Mouse (Mus musculus) kidney, adult 2 months (tissue): ENCODE measurements around the gene Det1. TPM values are rescaled to one million over a fixed set of nuclear protein-coding genes. Genes with fewer than 3 reads are reported as not detected.

ENCODE experiments used
- DNase-seq: peaks from one replicate; pipeline ENCODE4 v3.0.0; 2021
- H3K27ac ChIP-seq: fragments of 200-500 bp; 2 replicates; pipeline ENCODE4 v1.5.1; 2012; ENCODE audit warnings: low read depth, low read length, control low read depth, inconsistent platforms; ENCODE audit not compliant: insufficient read depth
- H3K27me3 ChIP-seq: fragments of 200-500 bp; replicated peaks from 2 replicates; pipeline ENCODE4 v1.6.1; 2012; ENCODE audit warnings: mild to moderate bottlenecking, moderate library complexity, low read length, inconsistent platforms; ENCODE audit not compliant: control insufficient read depth, insufficient read depth
- H3K36me3 ChIP-seq: fragments of 200-500 bp; 2 replicates; pipeline ENCODE4 v1.6.1; 2012; ENCODE audit warnings: mild to moderate bottlenecking, moderate library complexity, low read length, inconsistent platforms; ENCODE audit not compliant: control insufficient read depth, insufficient read depth
- H3K4me1 ChIP-seq: fragments of 200-500 bp; 2 replicates; pipeline ENCODE4 v1.6.1; 2011; ENCODE audit warnings: low read length; ENCODE audit not compliant: control insufficient read depth, insufficient read depth
- H3K4me3 ChIP-seq: fragments of 200-500 bp; 2 replicates; pipeline ENCODE4 v1.5.1; 2011; ENCODE audit warnings: mild to moderate bottlenecking, low read depth, low read length, control low read depth; ENCODE audit not compliant: insufficient read depth
- CTCF ChIP-seq: fragments of 200-500 bp; conservative IDR thresholded peaks from 2 replicates; pipeline ENCODE4 v1.5.1; 2011; ENCODE audit warnings: low read depth, mild to moderate bottlenecking, control low read depth, low read length, moderate library complexity, mixed read lengths; ENCODE audit not compliant: insufficient read depth, insufficient read length
- POLR2A ChIP-seq: fragments of 200-500 bp; IDR thresholded peaks from one replicate; pipeline ENCODE4 v1.6.1; 2011; ENCODE audit warnings: low read depth, low read length, control low read depth
- WGBS: fragments of 180-500 bp; shearing (Covaris S2); methylation state at CpG from one replicate; pipeline ENCODE4 v1.1.7; 2018; 5-methylcytosine and 5-hydroxymethylcytosine counted together
- polyA plus RNA-seq: library from polyadenylated mRNA; depleted of rRNA; stranded (reverse); fragments of >200 nt; gene quantifications from 2 replicates; pipeline ENCODE4 v1.2.3, GENCODE M21; 2012

The Det1 gene
- polyA plus RNA-seq, 1 experiment, result 10.6 TPM

DNA sequence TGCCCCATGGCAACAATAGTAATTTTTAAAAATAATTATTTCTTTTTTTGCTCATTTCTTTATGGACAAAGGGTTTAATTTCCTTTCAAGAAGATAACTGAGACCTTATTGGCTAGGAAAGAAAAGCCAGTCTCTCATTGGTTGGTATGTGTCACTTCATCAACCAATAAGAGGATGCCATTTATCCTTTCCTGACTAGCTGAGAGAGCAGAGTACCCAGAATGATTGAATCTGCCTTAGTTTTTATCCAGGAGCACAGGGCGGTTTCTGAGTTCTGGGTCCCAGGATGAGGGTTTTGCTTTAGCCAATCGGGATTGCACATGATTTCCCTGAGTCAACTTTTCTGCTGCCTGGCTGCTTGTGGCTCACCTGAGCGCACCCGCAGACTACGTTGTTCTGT, 38.3 kb upstream of the Det1 start:
- H3K4me3 ChIP-seq, result no peak overlapping the region
- WGBS, result 60% methylated on average over 5 of the region's 5 CpGs
- no peaks in the 10 kb centered on the region for H3K4me1 ChIP-seq
- no peak for DNase-seq
- H3K27me3 ChIP-seq, result peaks cover 6% of the 10 kb centered on the region
- H3K27ac ChIP-seq, result no peak overlapping the region
- H3K36me3 ChIP-seq, result no peaks in the 10 kb centered on the region
- TF ChIP-seq CTCF, result no peak
- no peak for TF ChIP-seq POLR2A

DNA sequence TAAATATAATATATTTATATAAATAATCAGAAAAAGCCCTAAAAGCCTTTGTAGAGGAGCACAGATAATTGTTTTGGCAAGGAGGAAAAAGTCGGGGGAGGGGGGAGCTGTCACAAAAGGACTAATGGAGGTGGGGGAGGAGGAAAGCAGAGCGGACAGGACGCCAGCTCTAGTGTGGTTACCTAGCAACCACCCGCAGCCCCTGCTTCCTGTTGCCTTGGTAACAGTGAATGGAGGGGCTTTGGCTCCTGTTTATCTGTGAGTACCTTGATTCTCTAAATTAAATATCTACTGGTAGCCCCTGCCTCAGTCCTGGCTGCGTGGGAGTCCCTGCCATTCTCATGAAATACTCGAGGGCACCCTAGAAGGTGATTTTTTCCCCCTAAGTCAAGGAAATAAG, 37.1 kb upstream of the Det1 start:
- DNase-seq, result no peak
- H3K36me3 ChIP-seq, result no peaks in the 10 kb centered on the region
- H3K27me3 ChIP-seq, result peaks cover 6% of the 10 kb centered on the region
- no peak overlapping the region for H3K27ac ChIP-seq
- 9% methylated on average over 6 of the region's 6 CpGs for WGBS
- no peak overlapping the region for H3K4me3 ChIP-seq
- TF ChIP-seq POLR2A (no peak), CTCF (no peak)
- no peaks in the 10 kb centered on the region for H3K4me1 ChIP-seq

DNA sequence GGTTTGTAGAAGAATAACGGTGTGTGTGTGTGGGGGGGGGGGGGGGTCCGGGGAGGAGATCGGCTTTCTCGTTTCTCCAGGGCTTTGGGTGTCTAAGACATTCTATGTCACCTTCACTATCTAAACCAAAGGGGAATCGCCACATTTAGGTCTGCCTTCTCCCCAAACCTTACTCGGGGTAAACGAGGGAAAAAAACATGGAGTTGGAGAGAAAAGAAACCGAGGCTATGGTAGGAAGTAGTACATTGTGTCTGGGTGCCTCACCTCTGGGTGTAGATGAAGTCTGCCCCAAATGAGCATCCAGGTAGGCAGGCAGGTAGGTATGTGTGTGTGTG, 36.6 kb upstream of the Det1 start:
- WGBS, result 10% methylated on average over 8 of the region's 8 CpGs
- H3K4me1 ChIP-seq, result no peaks in the 10 kb centered on the region
- H3K4me3 ChIP-seq, result no peak overlapping the region
- no peak overlapping the region for H3K27ac ChIP-seq
- H3K36me3 ChIP-seq, result no peaks in the 10 kb centered on the region
- peaks cover 6% of the 10 kb centered on the region for H3K27me3 ChIP-seq
- TF ChIP-seq POLR2A (no peak), CTCF (no peak)
- no peak for DNase-seq

DNA sequence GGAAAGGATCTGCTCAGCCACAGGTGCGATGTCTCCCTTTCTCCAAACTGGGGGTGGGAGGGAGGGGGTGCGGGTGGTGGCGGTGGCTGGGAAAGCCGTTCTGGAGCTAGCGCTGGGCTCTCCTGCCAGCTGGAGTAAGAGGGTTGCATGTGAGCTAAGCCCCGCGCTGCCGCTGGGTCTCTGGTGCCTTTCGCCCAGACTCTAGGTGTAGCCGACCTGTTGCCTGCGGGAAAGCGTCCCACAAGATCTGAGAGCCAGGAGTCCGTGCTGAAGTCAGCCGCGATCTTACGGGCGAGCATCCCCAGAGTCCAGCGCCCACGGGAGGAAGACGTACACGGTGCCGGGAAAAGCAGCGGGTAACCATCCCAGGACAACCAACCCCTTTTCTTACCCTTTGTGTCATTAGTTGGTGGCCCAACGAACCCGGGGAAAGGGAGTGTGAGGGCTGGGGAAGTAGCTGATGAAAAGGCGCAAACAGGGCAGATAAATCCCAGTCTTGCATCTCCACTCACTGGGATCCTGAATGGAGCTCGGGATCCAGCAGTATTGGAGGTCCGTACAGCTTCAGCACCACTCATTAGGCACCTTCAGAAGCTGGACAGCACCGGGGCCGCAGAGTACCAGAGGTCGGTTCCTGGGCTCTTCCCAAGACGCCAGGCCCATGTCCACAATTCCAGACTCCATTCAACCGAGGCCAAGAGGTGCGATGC, 36.1 kb upstream of the Det1 start:
- Histone ChIP-seq H3K4me1 (no peaks in the 10 kb centered on the region), H3K36me3 (no peaks in the 10 kb centered on the region), H3K27ac (no peak overlapping the region), H3K4me3 (no peak overlapping the region), H3K27me3 (peaks cover 6% of the 10 kb centered on the region)
- TF ChIP-seq CTCF (no peak), POLR2A (no peak)
- WGBS, result 3% methylated on average over 34 of the region's 34 CpGs
- DNase-seq, result no peak

DNA sequence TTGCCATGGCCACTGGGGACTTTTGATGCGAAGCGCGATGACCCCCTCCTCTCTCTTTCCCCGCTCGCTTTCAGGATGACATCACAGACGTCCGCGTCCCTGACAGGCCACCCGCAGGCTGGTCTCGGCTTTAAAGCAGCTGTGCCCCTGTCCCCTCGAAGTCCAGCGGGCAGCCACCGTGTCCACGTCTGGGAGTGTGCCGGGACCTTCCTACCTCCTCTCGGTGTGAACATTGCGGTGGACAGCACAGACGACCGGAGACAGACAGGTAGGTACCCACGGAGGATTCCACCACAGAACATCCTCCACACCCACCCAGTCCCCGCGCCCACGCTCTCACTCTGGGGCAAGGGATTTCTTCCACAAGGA, 35.4 kb upstream of the Det1 start:
- Histone ChIP-seq H3K4me1 (no peaks in the 10 kb centered on the region), H3K27ac (no peak overlapping the region), H3K27me3 (peaks cover 6% of the 10 kb centered on the region), H3K4me3 (no peak overlapping the region), H3K36me3 (no peaks in the 10 kb centered on the region)
- 2% methylated on average over 23 of the region's 23 CpGs for WGBS
- no peak for DNase-seq
- TF ChIP-seq POLR2A, result no peak
- no peak for TF ChIP-seq CTCF

DNA sequence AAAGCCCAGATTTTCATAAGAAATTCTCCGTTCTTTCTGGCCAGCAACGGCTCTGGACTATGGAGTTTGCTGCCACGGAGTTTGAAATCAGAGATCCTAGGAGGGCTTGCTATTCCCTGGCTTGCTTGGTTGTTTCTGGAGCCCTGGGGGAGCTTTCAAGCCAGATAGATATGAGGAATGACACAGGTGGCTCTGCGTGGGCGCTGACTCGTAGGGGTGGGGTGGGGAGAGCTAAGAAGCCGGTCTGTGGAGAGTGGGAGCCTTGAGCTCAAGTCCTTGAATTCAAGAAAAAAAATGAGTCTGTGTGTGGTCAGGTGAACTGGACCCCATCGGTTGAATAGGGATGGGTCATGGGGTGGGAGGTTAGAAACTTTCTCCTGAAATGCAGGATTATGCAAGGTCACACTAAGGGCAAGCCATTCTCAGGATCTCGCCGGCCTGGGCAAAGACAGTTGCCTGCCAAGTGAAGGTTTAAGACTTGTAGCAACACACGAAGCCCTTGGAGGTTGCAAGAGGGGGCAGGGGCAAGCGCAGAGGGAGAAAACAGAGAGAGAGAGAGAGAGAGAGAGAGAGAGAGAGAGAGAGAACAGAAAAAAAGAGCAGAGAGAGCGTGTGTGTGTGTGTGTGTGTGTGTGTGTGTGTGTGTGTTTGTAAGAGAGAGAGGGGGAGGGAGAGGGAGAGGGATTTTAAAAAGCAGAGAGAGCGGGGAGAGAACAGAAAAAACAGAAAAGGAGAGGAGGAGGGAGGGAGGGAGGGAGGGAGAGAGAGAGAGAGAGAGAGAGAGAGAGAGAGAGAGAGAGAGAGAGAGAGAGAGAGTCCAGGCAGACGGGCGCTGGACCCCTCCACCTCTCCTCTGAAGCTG, 34.8 kb upstream of the Det1 start:
- Histone ChIP-seq H3K4me3 (no peak overlapping the region), H3K27ac (no peak overlapping the region), H3K27me3 (peaks cover 6% of the 10 kb centered on the region), H3K4me1 (no peaks in the 10 kb centered on the region), H3K36me3 (no peaks in the 10 kb centered on the region)
- TF ChIP-seq CTCF, result no peak
- no peak for TF ChIP-seq POLR2A
- no peak for DNase-seq
- WGBS, result 16% methylated on average over 14 of the region's 16 CpGs

DNA sequence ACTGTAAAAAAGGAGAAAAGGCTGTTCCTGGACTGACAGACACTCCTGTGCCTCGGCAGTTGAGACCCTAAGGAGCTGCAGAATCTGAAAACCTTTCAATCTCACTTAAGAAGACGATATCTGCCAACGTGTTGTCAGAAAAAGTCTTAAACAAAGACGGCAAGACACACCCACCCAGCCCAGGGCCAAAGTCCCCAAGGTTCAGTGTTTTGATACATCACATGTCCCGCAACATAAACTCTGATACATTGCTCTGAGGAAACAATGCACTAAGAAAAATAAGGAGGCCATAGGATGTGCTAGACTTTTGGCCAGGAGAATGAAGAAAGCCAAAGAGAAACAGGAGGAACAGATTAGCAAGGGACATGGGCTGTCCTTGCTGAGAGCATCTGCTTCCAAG, 25.8 kb upstream of the Det1 start:
- no peak overlapping the region for H3K27ac ChIP-seq
- H3K27me3 ChIP-seq, result no peaks in the 10 kb centered on the region
- no peak for DNase-seq
- TF ChIP-seq CTCF, result no peak
- TF ChIP-seq POLR2A, result no peak
- 48% methylated on average over 5 of the region's 5 CpGs for WGBS
- H3K4me3 ChIP-seq, result no peak overlapping the region
- H3K36me3 ChIP-seq, result no peaks in the 10 kb centered on the region
- H3K4me1 ChIP-seq, result no peaks in the 10 kb centered on the region
